Mouse (Mus musculus) ES-Bruce4 (cell line): Measurements from ENCODE around the gene Fhl5.

ENCODE experiments used
- CTCF ChIP-seq: IDR thresholded peaks from one replicate; pipeline ENCODE4 v1.8.1; 2011; ENCODE audit warnings: low read depth, low read length
- EP300 ChIP-seq: IDR thresholded peaks from 2 replicates; pipeline ENCODE4 v1.6.1; 2011; ENCODE audit warnings: low read depth, low read length; ENCODE audit not compliant: insufficient read depth
- POLR2A ChIP-seq: IDR thresholded peaks from one replicate; pipeline ENCODE4 v1.8.1; 2011; ENCODE audit warnings: low read length; ENCODE audit not compliant: insufficient read depth

GRCm38 (mm10) chr4:25257822-25258398 lies 15.2 kb upstream of the Fhl5 start:
- TF ChIP-seq CTCF: no peak
- no peak for TF ChIP-seq EP300
- no peak for TF ChIP-seq POLR2A
